Mouse (Mus musculus) right cerebral cortex, postnatal 4 days (tissue): ENCODE data around the gene Pdgfd.
A peak's percentile ranks its signal among the peaks of the same experiment; 100 is the strongest.

Source experiments
- DNase-seq: peaks from one replicate; pipeline ENCODE4 v3.0.0-alpha.2; 2022

The Pdgfd gene

GRCm38 (mm10) chr9:6325408-6325807 lies 157.0 kb downstream of the Pdgfd start:
- DNase-seq = no peak

- DNase-seq = no peak
Observed at GRCm38 (mm10) chr9:6333499-6333898, 165.1 kb downstream of the Pdgfd start.

- DNase-seq = no peak
Observed at GRCm38 (mm10) chr9:6336236-6336635, 167.9 kb downstream of the Pdgfd start.

GRCm38 (mm10) chr9:6337891-6338290 lies 169.5 kb downstream of the Pdgfd start:
- DNase-seq = no peak

GRCm38 (mm10) chr9:6338344-6338743 lies 170.0 kb downstream of the Pdgfd start:
- no peak for DNase-seq

GRCm38 (mm10) chr9:6339394-6339793 lies 171.0 kb downstream of the Pdgfd start:
- DNase-seq = no peak

- no peak for DNase-seq
Observed at GRCm38 (mm10) chr9:6340750-6341149, 172.4 kb downstream of the Pdgfd start.

- DNase-seq = no peak
Observed at GRCm38 (mm10) chr9:6342854-6343253, 174.5 kb downstream of the Pdgfd start.

- DNase-seq = no peak
Observed at GRCm38 (mm10) chr9:6344514-6344913, 176.1 kb downstream of the Pdgfd start.

GRCm38 (mm10) chr9:6344924-6345323 lies 176.5 kb downstream of the Pdgfd start:
- DNase-seq = no peak

GRCm38 (mm10) chr9:6345366-6345765 lies 177.0 kb downstream of the Pdgfd start:
- DNase-seq = no peak

GRCm38 (mm10) chr9:6353257-6353960 lies 185.0 kb downstream of the Pdgfd start:
- no peak for DNase-seq

GRCm38 (mm10) chr9:6360795-6361194 lies 192.4 kb downstream of the Pdgfd start:
- no peak for DNase-seq

- DNase-seq = no peak
Observed at GRCm38 (mm10) chr9:6366550-6366949, 198.2 kb downstream of the Pdgfd start.

GRCm38 (mm10) chr9:6401764-6402163 lies 233.4 kb downstream of the Pdgfd start:
- no peak for DNase-seq

GRCm38 (mm10) chr9:6406535-6406934 lies 238.2 kb downstream of the Pdgfd start:
- DNase-seq = no peak

- DNase-seq = peak; percentile 4
Observed at GRCm38 (mm10) chr9:6407972-6408371, 239.6 kb downstream of the Pdgfd start.

GRCm38 (mm10) chr9:6424606-6425005 lies 256.2 kb downstream of the Pdgfd start:
- DNase-seq = no peak
